Mouse (Mus musculus): ENCODE measurements around the gene Rars.
A peak's percentile ranks its signal among the peaks of the same experiment; 100 is the strongest.

- TF ChIP-seq CTCF (conservative IDR thresholded peaks at IDR 0.05; ENCODE audit: low read length) (no peak), POU5F1 (IDR thresholded peaks at IDR 0.05; ENCODE audit: borderline replicate concordance, low read length) (no peak), NANOG (IDR thresholded peaks at IDR 0.05; ENCODE audit: borderline replicate concordance, low read length) (peak; percentile 76; the same call in 1 of the 2 replicates)
Measured at GRCm38 (mm10) chr11:35801332-35801731, 33.0 kb downstream of the Rars start.
